Mouse (Mus musculus) kidney, postnatal 0 days (tissue): ENCODE results near the gene Tm4sf5. TPM values are rescaled to one million over a fixed set of nuclear protein-coding genes. Genes with fewer than 3 reads are reported as not detected.
"Not testable (repeated sequence)": the region's sequence is repeated elsewhere in the genome, so short reads cannot be mapped to it uniquely, and the experiment has no call there.

ENCODE experiments used
- ATAC-seq: fragments of 200-750 bp; cut with Nextera tagmentation; replicated peaks from 2 replicates; pipeline ENCODE4 v1.8.0; 2017; ENCODE audit warnings: low read depth, moderate number of reproducible peaks, moderate TSS enrichment, moderate library complexity; ENCODE audit not compliant: low FRiP score
- DNase-seq: peaks from one replicate; pipeline ENCODE4 v3.0.0-alpha.2; 2016; ENCODE audit warnings: low spot score
- H3K27ac ChIP-seq: fragments of 300-500 bp; sonication (generic); 2 replicates; pipeline ENCODE4 v1.5.1; 2014; ENCODE audit warnings: mild to moderate bottlenecking
- H3K27me3 ChIP-seq: fragments of 300-500 bp; sonication (generic); 2 replicates; pipeline ENCODE4 v1.6.1; 2014; ENCODE audit warnings: low read length, mixed read lengths; ENCODE audit not compliant: insufficient read depth
- H3K36me3 ChIP-seq: fragments of 300-500 bp; sonication (generic); 2 replicates; pipeline ENCODE4 v1.6.1; 2014; ENCODE audit warnings: low read length, mixed read lengths; ENCODE audit not compliant: insufficient read depth
- H3K4me1 ChIP-seq: fragments of 300-500 bp; sonication (generic); replicated peaks from 2 replicates; pipeline ENCODE4 v1.6.1; 2014; ENCODE audit warnings: antibody characterized with exemption, low read length, mixed read lengths; ENCODE audit not compliant: insufficient read depth
- H3K4me2 ChIP-seq: fragments of 300-500 bp; sonication (generic); 2 replicates; pipeline ENCODE4 v1.6.1; 2014; ENCODE audit warnings: mild to moderate bottlenecking, low read length, moderate library complexity, mixed read lengths
- H3K4me3 ChIP-seq: fragments of 300-500 bp; sonication (generic); replicated peaks from 2 replicates; pipeline ENCODE4 v1.5.1; 2014; ENCODE audit warnings: low read depth, low read length
- H3K9ac ChIP-seq: fragments of 300-500 bp; sonication (generic); 2 replicates; pipeline ENCODE4 v1.6.1; 2014; ENCODE audit warnings: low read depth, low read length
- H3K9me3 ChIP-seq: fragments of 300-500 bp; sonication (generic); replicated peaks from 2 replicates; pipeline ENCODE4 v1.6.1; 2016; ENCODE audit warnings: low read length, inconsistent platforms, mixed read lengths
- CTCF ChIP-seq: IDR thresholded peaks from 2 replicates; pipeline ENCODE4 v1.5.1; 2016; ENCODE audit warnings: antibody characterized with exemption, low read depth, mild to moderate bottlenecking, moderate library complexity
- WGBS: fragments of 180-500 bp; shearing (Covaris S2); extraction: QIAGEN DNeasy Blood & Tissue Kit; methylation state at CpG from one replicate; pipeline ENCODE4 v1.1.7; 2014; 5-methylcytosine and 5-hydroxymethylcytosine counted together
- polyA plus RNA-seq: library from polyadenylated mRNA; unstranded; fragments of >200 nt; fragmentation: Nextera tagmentation; extraction: Ambion mirVana; gene quantifications from 2 replicates; pipeline ENCODE4 v1.2.1, GENCODE M21; 2015

Tm4sf5 gene
- polyA plus RNA-seq, 1 experiment from 2014 or later, result 1.5 TPM

- H3K4me1 ChIP-seq, H3K9ac ChIP-seq, ATAC-seq, H3K27ac ChIP-seq, DNase-seq, H3K27me3 ChIP-seq, H3K4me2 ChIP-seq, H3K9me3 ChIP-seq, H3K4me3 ChIP-seq: not testable (repeated sequence)
- H3K36me3 ChIP-seq, result peaks cover 23% of the 10 kb centered on the region
- WGBS, result 83% methylated on average over 2 of the region's 2 CpGs
- TF ChIP-seq CTCF, result peak; percentile 25; the same call in 1 of the 2 replicates
Observed at GRCm38 (mm10) chr11:70531065-70531464, 26.0 kb downstream of the Tm4sf5 start.

DNA sequence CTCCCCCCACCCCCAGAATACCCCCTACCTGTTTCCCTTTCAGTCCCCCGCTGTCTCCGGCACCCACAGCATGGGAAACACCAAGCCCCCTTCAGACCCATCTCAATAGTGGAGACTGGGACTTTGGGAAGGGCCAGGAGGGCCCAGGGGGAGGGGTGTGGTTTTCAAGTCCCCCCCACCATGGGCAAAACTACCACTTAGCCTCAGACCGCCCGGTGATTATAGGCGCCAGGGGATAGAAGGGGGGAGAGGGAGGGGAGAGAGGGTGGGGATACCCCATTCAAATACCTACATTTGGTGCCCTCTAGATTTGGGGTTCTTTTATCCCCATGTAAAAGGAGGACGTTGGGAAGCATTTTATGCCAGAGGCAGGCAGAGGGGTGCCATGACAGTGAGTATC is 27.8 kb downstream of the Tm4sf5 start, which contains the start of gene Gm40193:
TSS of gene Gm40193 (minus strand) at position 101 of the 400 bp plus-strand sequence.
- Histone ChIP-seq H3K4me1 (no peaks in the 10 kb centered on the region), H3K9me3 (no peaks in the 10 kb centered on the region), H3K4me3 (no peak within 1 kb of the TSS), H3K4me2 (no peak within 1 kb of the TSS), H3K27ac (no peak within 1 kb of the TSS), H3K36me3 (peaks cover 8% of the 10 kb centered on the region), H3K27me3 (no peaks in the 10 kb centered on the region), H3K9ac (no peak within 1 kb of the TSS)
- WGBS, result 85% methylated on average over 6 of the region's 6 CpGs
- no peak for DNase-seq
- no peak for ATAC-seq
- no peak for TF ChIP-seq CTCF

DNA sequence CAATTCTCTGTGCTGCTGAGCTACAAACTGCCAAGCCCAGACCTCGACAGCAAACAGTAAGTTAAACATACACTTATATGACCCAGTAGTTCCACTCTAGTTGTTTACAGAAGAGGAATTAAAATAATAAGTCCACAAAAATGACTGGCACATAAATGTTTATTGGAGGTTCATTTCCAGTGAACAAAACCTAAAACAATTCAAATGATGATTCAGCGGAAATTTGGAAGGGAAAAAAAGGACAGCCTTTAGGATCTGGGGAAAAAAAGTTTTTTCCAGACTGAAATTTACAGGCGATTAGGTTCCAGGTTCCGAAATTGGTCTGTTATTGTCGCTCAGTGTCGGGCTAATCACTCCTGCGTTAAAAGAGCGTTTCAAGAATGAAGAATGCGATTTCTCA is 34.4 kb downstream of the Tm4sf5 start:
- Histone ChIP-seq H3K9ac (peak overlapping the region; percentile 78; the same call in 1 of the 2 replicates), H3K9me3 (no peaks in the 10 kb centered on the region), H3K4me2 (peak overlapping the region; percentile 82), H3K4me3 (peak overlapping the region; percentile 67), H3K27ac (no peak overlapping the region), H3K36me3 (0 out of 2 replicates have a peak, but pooled peaks cover 4% of the 10 kb centered on the region), H3K27me3 (no peaks in the 10 kb centered on the region), H3K4me1 (0 out of 2 replicates have a peak, but pooled peaks cover 4% of the 10 kb centered on the region)
- ATAC-seq, result no peak
- no peak for DNase-seq
- no peak for TF ChIP-seq CTCF
- WGBS, result 12% methylated on average over 9 of the region's 9 CpGs

- under 1% methylated on average over 65 of the region's 65 CpGs for WGBS
- Histone ChIP-seq H3K36me3 (0 out of 2 replicates have a peak, but pooled peaks cover 4% of the 10 kb centered on the region), H3K9ac (peak within 1 kb of the TSS; percentile 78), H3K27me3 (no peaks in the 10 kb centered on the region), H3K4me3 (peak within 1 kb of the TSS; percentile 67), H3K27ac (0 out of 2 replicates have a peak within 1 kb of the TSS, but pooled peaks have one; percentile 71), H3K9me3 (no peaks in the 10 kb centered on the region), H3K4me1 (0 out of 2 replicates have a peak, but pooled peaks cover 4% of the 10 kb centered on the region), H3K4me2 (peak within 1 kb of the TSS; percentile 82)
- DNase-seq, result peak; percentile 92
- peak; percentile 75 for TF ChIP-seq CTCF
- ATAC-seq, result peak; percentile 93
Observed at GRCm38 (mm10) chr11:70539877-70540587, 35.0 kb downstream of the Tm4sf5 start, which contains the start of gene Pld2. TSS of gene Pld2 (plus strand) at chr11:70540064.

GRCm38 (mm10) chr11:70540928-70541327 is 35.9 kb downstream of the Tm4sf5 start:
- Histone ChIP-seq H3K4me2 (peak overlapping the region; percentile 82), H3K27ac (no peak overlapping the region), H3K9me3 (no peaks in the 10 kb centered on the region), H3K9ac (peak overlapping the region; percentile 78; the same call in 1 of the 2 replicates), H3K4me1 (0 out of 2 replicates have a peak, but pooled peaks cover 4% of the 10 kb centered on the region), H3K4me3 (peak overlapping the region; percentile 67), H3K36me3 (0 out of 2 replicates have a peak, but pooled peaks cover 4% of the 10 kb centered on the region), H3K27me3 (no peaks in the 10 kb centered on the region)
- DNase-seq, result no peak
- WGBS, result 87% methylated on average over 7 of the region's 7 CpGs
- no peak for TF ChIP-seq CTCF
- no peak for ATAC-seq

DNA sequence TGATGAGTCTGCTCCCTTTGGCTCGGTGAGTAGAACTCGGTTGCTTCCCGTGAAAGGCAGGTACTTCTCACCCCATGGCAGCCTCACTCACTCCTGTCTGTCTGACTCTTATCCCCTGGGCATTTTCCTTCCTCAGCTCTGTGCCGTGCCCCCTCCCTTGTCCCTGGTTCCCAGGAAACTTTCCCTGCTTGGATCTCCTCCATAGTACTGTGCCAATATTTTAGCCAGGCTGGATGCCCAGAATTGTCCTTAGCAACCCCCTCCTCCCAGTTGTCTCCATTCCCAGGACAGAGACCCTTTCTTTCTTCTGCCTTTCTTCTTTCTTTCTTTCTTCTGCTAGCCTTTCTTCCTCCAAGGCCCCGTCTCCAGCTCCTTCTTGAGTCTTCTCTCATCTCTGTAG is 36.4 kb downstream of the Tm4sf5 start:
- H3K4me2 ChIP-seq, result no peak overlapping the region

More for the DNA sequence above, 36.4 kb downstream of the Tm4sf5 start:
- 79% methylated on average over 5 of the region's 5 CpGs for WGBS
- ATAC-seq (no peak), DNase-seq (no peak)
- no peaks in the 10 kb centered on the region for H3K27me3 ChIP-seq
- no peak overlapping the region for H3K27ac ChIP-seq
- H3K4me3 ChIP-seq, result no peak overlapping the region
- H3K36me3 ChIP-seq, result 0 out of 2 replicates have a peak, but pooled peaks cover 4% of the 10 kb centered on the region
- no peak for TF ChIP-seq CTCF
- 0 out of 2 replicates have a peak, but pooled peaks cover 4% of the 10 kb centered on the region for H3K4me1 ChIP-seq
- no peaks in the 10 kb centered on the region for H3K9me3 ChIP-seq
- no peak overlapping the region for H3K9ac ChIP-seq
